Mouse (Mus musculus) c-Kit-positive CD71-positive TER-119-positive erythroid progenitor cells, embryonic 14.5 days (primary cell): Measurements from ENCODE around the gene Lrrc3c.
"Not testable (repeated sequence)": the region's sequence is repeated elsewhere in the genome, so short reads cannot be mapped to it uniquely, and the experiment has no call there.

Source experiments
- DNase-seq: peaks from one replicate; pipeline ENCODE4 v3.0.0-alpha.2; 2013; ENCODE audit warnings: low spot score

The Lrrc3c gene

GRCm38 (mm10) chr11:98586087-98586891, 11.8 kb upstream of the Lrrc3c start:
- no peak for DNase-seq

- peak; percentile 98 for DNase-seq
Observed at GRCm38 (mm10) chr11:98586892-98587563, 11.1 kb upstream of the Lrrc3c start, which contains the start of gene Ormdl3. Gene Ormdl3, minus strand, starts transcription at chr11:98587368.

- peak; percentile 89 for DNase-seq
Observed at GRCm38 (mm10) chr11:98587684-98588546, 10.2 kb upstream of the Lrrc3c start.

- no peak for DNase-seq
Observed at GRCm38 (mm10) chr11:98588833-98589281, 9.2 kb upstream of the Lrrc3c start.

GRCm38 (mm10) chr11:98589306-98589705, 8.8 kb upstream of the Lrrc3c start:
- DNase-seq, result peak; percentile 34

- DNase-seq, result no peak
Observed at GRCm38 (mm10) chr11:98590548-98591445, 7.3 kb upstream of the Lrrc3c start.

GRCm38 (mm10) chr11:98595021-98595420, 3.1 kb upstream of the Lrrc3c start:
- DNase-seq, result no peak

- DNase-seq, result no peak
Observed at GRCm38 (mm10) chr11:98595473-98595872, 2.6 kb upstream of the Lrrc3c start.

- no peak for DNase-seq
Observed at GRCm38 (mm10) chr11:98595955-98596354, 2.1 kb upstream of the Lrrc3c start.

- peak; percentile 83 for DNase-seq
Observed at GRCm38 (mm10) chr11:98597363-98597762, 728 bp upstream of the Lrrc3c start.

GRCm38 (mm10) chr11:98598851-98599290, 780 bp downstream of the Lrrc3c start:
- DNase-seq, result no peak

GRCm38 (mm10) chr11:98599291-98599690, 1.2 kb downstream of the Lrrc3c start:
- no peak for DNase-seq

GRCm38 (mm10) chr11:98602090-98602690, 4.1 kb downstream of the Lrrc3c start:
- DNase-seq, result peak; percentile 43

GRCm38 (mm10) chr11:98603953-98604352, 5.9 kb downstream of the Lrrc3c start:
- no peak for DNase-seq

- not testable (repeated sequence) for DNase-seq
Observed at GRCm38 (mm10) chr11:98604911-98605310, 6.8 kb downstream of the Lrrc3c start.

- DNase-seq, result peak; percentile 50
Observed at GRCm38 (mm10) chr11:98606763-98607162, 8.7 kb downstream of the Lrrc3c start.

GRCm38 (mm10) chr11:98620791-98621190, 22.7 kb downstream of the Lrrc3c start:
- no peak for DNase-seq

- DNase-seq, result not testable (repeated sequence)
Observed at GRCm38 (mm10) chr11:98623981-98624380, 25.9 kb downstream of the Lrrc3c start.

- not testable (repeated sequence) for DNase-seq
Observed at GRCm38 (mm10) chr11:98624381-98624780, 26.3 kb downstream of the Lrrc3c start.

GRCm38 (mm10) chr11:98625611-98626410, 27.7 kb downstream of the Lrrc3c start, which contains the start of the genes Gm12355 and Gsdma3:
Gene Gm12355, minus strand, starts transcription at chr11:98625661.
Gene Gsdma3, plus strand, starts transcription at chr11:98626360.
- DNase-seq, result no peak
